Mouse (Mus musculus): ENCODE data around the gene Kazn. TPM values are rescaled to one million over a fixed set of nuclear protein-coding genes. Genes with fewer than 3 reads are reported as not detected.

The Kazn gene
- total and polyA plus RNA-seq, 3 experiments = 1.3 to 9.7 (median 4.2) TPM

- no peak overlapping the region for H3K27ac ChIP-seq (ENCODE audit: insufficient read depth, low read depth)
- H3K36me3 ChIP-seq (replicated peaks in 1 of 2; ENCODE audit: control insufficient read depth in 1 of 2, insufficient read depth in 1 of 2, low read length in 1 of 2) = no peaks in the 10 kb centered on the region
- H3K9ac ChIP-seq (ENCODE audit: insufficient read depth, low read depth) = no peak overlapping the region
- in situ Hi-C loops (cut with MboI; ENCODE audit: low pct_ligation_motif_present, low pct_unique_long_range_greater_than_20kb, low sequenced_read_pairs) = loop anchor here (25.0 kb wide), 1 partner anchor 909 kb away; no protein-coding TSS in a partner anchor
- H3K79me2 ChIP-seq (replicated peaks; ENCODE audit: control insufficient read depth, extremely low read depth, insufficient read depth, poor library complexity, severe bottlenecking) = no peaks in the 10 kb centered on the region
- DNase-seq (ENCODE audit: extremely low read depth) = no peak
- dilution Hi-C loops (cut with MboI; ENCODE audit: extremely low pct_ligation_motif_present, extremely low pct_unique_long_range_greater_than_20kb, low sequenced_read_pairs) = no loop called here
- H3K4me3 ChIP-seq (replicated peaks in 1 of 3; ENCODE audit: low read depth in 2 of 3, low read length in 2 of 3, poor library complexity in 1 of 3) = no peak overlapping the region
- TF ChIP-seq MEF2A (IDR thresholded peaks at IDR 0.05; ENCODE audit: borderline replicate concordance, low read depth, low read length) (no peak), ZKSCAN1 (IDR thresholded peaks at IDR 0.05; ENCODE audit: borderline replicate concordance, low read depth, low read length) (no peak), MAZ (IDR thresholded peaks at IDR 0.05; ENCODE audit: low read depth, low read length) (no peak), ZC3H11A (IDR thresholded peaks at IDR 0.05; ENCODE audit: low read depth, low read length) (no peak), ELF1 (IDR thresholded peaks at IDR 0.05; ENCODE audit: low read depth, low read length) (no peak), CHD2 (IDR thresholded peaks at IDR 0.05; ENCODE audit: low read length) (no peak), ZNF384 (IDR thresholded peaks at IDR 0.05; ENCODE audit: low read depth, low read length) (no peak), RCOR1 (conservative IDR thresholded peaks at IDR 0.05; ENCODE audit: low read depth, low read length) (no peak), JUND (conservative IDR thresholded peaks at IDR 0.05; ENCODE audit: low read depth, low read length) (no peak), E2F4 (IDR thresholded peaks at IDR 0.05; ENCODE audit: insufficient replicate concordance, low read depth, low read length) (no peak), GABPA (IDR thresholded peaks at IDR 0.05; ENCODE audit: insufficient replicate concordance, low read depth, low read length) (no peak), PAX5 (IDR thresholded peaks at IDR 0.05; ENCODE audit: low read length) (no peak), TBP (conservative IDR thresholded peaks at IDR 0.05; ENCODE audit: low read depth, low read length) (no peak), MYC (IDR thresholded peaks at IDR 0.05; ENCODE audit: low read depth, low read length) (no peak)
- no peaks in the 10 kb centered on the region for H3K4me1 ChIP-seq (ENCODE audit: control insufficient read depth in 1 of 2, insufficient read depth in 2 of 2)
- no peak overlapping the region for H3K4me2 ChIP-seq (ENCODE audit: insufficient read depth, low read depth, poor library complexity, severe bottlenecking)
- H3K27me3 ChIP-seq (replicated peaks) = peaks cover 4% of the 10 kb centered on the region
- peaks cover 4% of the 10 kb centered on the region for H3K9me3 ChIP-seq (replicated peaks; ENCODE audit: low read length)
Measured at GRCm38 (mm10) chr4:142103081-142103671, 136.0 kb downstream of the Kazn start.

DNA sequence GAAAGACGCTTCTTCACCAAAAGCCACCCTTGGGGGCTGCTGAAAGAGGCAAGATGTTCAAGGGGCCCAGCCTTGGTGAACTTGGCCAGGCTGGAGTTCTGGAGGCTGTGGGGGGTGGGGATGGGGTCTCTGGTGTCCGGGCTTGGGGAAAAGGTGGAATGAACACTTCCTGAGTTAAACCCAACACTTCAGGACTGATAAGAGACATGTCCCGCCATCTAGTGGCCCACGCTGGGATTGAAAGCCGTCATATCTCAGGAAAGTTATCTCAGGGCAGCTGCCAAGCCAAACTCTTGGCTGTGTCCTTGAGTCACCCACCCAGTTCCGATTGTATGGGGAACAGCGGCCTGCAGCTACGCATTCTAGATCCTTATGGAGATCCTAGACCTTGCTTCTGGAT is 140.9 kb downstream of the Kazn start:
- Histone ChIP-seq H3K27ac (ENCODE audit: insufficient read depth, low read depth) (no peak overlapping the region), H3K4me2 (ENCODE audit: insufficient read depth, low read depth, poor library complexity, severe bottlenecking) (no peak overlapping the region), H3K4me1 (ENCODE audit: control insufficient read depth in 1 of 2, insufficient read depth in 2 of 2) (no peaks in the 10 kb centered on the region), H3K79me2 (replicated peaks; ENCODE audit: control insufficient read depth, extremely low read depth, insufficient read depth, poor library complexity, severe bottlenecking) (no peaks in the 10 kb centered on the region), H3K27me3 (replicated peaks) (peaks cover 6% of the 10 kb centered on the region), H3K9ac (ENCODE audit: insufficient read depth, low read depth) (no peak overlapping the region), H3K4me3 (replicated peaks in 1 of 3; ENCODE audit: low read depth in 2 of 3, low read length in 2 of 3, poor library complexity in 1 of 3) (no peak overlapping the region), H3K36me3 (replicated peaks in 1 of 2; ENCODE audit: control insufficient read depth in 1 of 2, insufficient read depth in 1 of 2, low read length in 1 of 2) (no peaks in the 10 kb centered on the region), H3K9me3 (replicated peaks; ENCODE audit: low read length) (no peaks in the 10 kb centered on the region)
- DNase-seq (ENCODE audit: extremely low read depth) = peak; percentile 63
- dilution Hi-C loops (cut with MboI; ENCODE audit: extremely low pct_ligation_motif_present, extremely low pct_unique_long_range_greater_than_20kb, low sequenced_read_pairs) (no loop called here), in situ Hi-C loops (cut with MboI; ENCODE audit: low pct_ligation_motif_present, low pct_unique_long_range_greater_than_20kb, low sequenced_read_pairs) (loop anchor here (25.0 kb wide), 1 partner anchor 686 kb away; the partner anchor contains the start of genes Clcnkb and Hspb7)
- TF ChIP-seq MXI1 (IDR thresholded peaks at IDR 0.05; ENCODE audit: low read depth, low read length) (no peak), POLR2A (IDR thresholded peaks at IDR 0.05; ENCODE audit: low read depth, low read length) (no peak), SIN3A (IDR thresholded peaks at IDR 0.05; ENCODE audit: low read length) (peak; percentile 36; the same call in 1 of the 2 replicates), MAX (IDR thresholded peaks at IDR 0.05; ENCODE audit: low read length) (no peak), TBP (conservative IDR thresholded peaks at IDR 0.05; ENCODE audit: low read depth, low read length) (no peak), MAFK (IDR thresholded peaks at IDR 0.05; ENCODE audit: insufficient replicate concordance, low read length) (no peak), ZC3H11A (IDR thresholded peaks at IDR 0.05; ENCODE audit: low read depth, low read length) (peak; percentile 82), USF1 (IDR thresholded peaks at IDR 0.05; ENCODE audit: low read depth, low read length) (no peak), BHLHE40 (IDR thresholded peaks at IDR 0.05; ENCODE audit: low read depth, low read length) (no peak), ELF1 (IDR thresholded peaks at IDR 0.05; ENCODE audit: low read depth, low read length) (0 out of 2 replicates have a peak, but pooled peaks have one; percentile 23), JUND (conservative IDR thresholded peaks at IDR 0.05; ENCODE audit: low read depth, low read length) (no peak), SMC3 (IDR thresholded peaks at IDR 0.05; ENCODE audit: low read depth, low read length) (peak; percentile 93), KAT2A (IDR thresholded peaks at IDR 0.05; ENCODE audit: insufficient replicate concordance, low read length) (no peak), E2F4 (IDR thresholded peaks at IDR 0.05; ENCODE audit: insufficient replicate concordance, low read depth, low read length) (no peak), MEF2A (IDR thresholded peaks at IDR 0.05; ENCODE audit: borderline replicate concordance, low read depth, low read length) (no peak), POLR2AphosphoS2 (IDR thresholded peaks at IDR 0.05; ENCODE audit: low read depth, low read length) (no peak), ZKSCAN1 (IDR thresholded peaks at IDR 0.05; ENCODE audit: borderline replicate concordance, low read depth, low read length) (no peak), IRF4 (IDR thresholded peaks at IDR 0.05; ENCODE audit: low read depth, low read length) (peak; percentile 35; the same call in 1 of the 2 replicates), HCFC1 (IDR thresholded peaks at IDR 0.05; ENCODE audit: low read depth, low read length) (no peak), NRF1 (IDR thresholded peaks at IDR 0.05; ENCODE audit: low read depth, low read length) (no peak), RAD21 (IDR thresholded peaks at IDR 0.05; ENCODE audit: low read depth, low read length) (peak; percentile 84), JUN (IDR thresholded peaks at IDR 0.05; ENCODE audit: insufficient read depth, low read depth, low read length) (no peak), MAZ (IDR thresholded peaks at IDR 0.05; ENCODE audit: low read depth, low read length) (no peak), RCOR1 (conservative IDR thresholded peaks at IDR 0.05; ENCODE audit: low read depth, low read length) (no peak), CTCF (conservative IDR thresholded peaks at IDR 0.05 in 1 of 2, IDR thresholded peaks at IDR 0.05 in 1 of 2; ENCODE audit: low read depth in 2 of 2, low read length in 2 of 2) (peak; percentile 49 to 91)

Data from CH12.LX (cell line).